Mouse (Mus musculus): ENCODE data around the gene Gm37419.

DNA sequence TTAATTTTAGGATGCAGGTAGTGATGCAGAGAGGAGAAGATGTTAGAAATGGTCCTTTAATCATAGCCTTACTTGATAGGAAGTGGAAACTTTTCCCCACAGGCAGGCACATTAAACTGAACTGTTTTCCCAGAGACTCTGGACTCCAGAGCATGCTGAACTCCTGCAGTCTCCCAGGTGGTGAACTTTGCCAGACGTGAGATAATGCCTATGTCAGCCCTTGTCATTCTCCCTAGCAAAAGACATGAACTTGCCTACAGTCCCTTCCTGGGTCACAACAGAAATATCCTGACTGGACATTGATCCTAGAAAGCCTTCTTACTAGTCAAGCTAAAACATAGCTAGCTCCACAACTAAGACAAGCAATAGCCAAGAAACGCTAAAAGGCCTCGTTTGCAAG, 23.0 kb downstream of the Gm37419 start:
- no peak for TF ChIP-seq GATA1 (IDR thresholded peaks at IDR 0.05; ENCODE audit: borderline replicate concordance, low read length)
- TF ChIP-seq FLI1 (IDR thresholded peaks at IDR 0.05; ENCODE audit: low read length) = no peak

Data from megakaryocyte, embryonic 14.5 days (primary cell).